Mouse (Mus musculus): ENCODE results near the gene Cul1. TPM values are rescaled to one million over a fixed set of nuclear protein-coding genes. Genes with fewer than 3 reads are reported as not detected.

Cul1 gene
- polyA plus RNA-seq, 1 experiment from 2014 or later: 136 TPM

GRCm38 (mm10) chr6:47454131-47454574 is 955 bp downstream of the Cul1 start:
- no peaks in the 10 kb centered on the region for H3K9me3 ChIP-seq
- H3K27me3 ChIP-seq (ENCODE audit: insufficient read depth, poor library complexity, severe bottlenecking): no peaks in the 10 kb centered on the region
- peaks cover 28% of the 10 kb centered on the region for H3K4me1 ChIP-seq (replicated peaks)
- DNase-seq (ENCODE audit: low spot score): peak; percentile 79
- peak overlapping the region; percentile 93 for H3K4me3 ChIP-seq
- H3K36me3 ChIP-seq: peaks cover 5% of the 10 kb centered on the region; the same call in 1 of the 2 replicates
- under 1% methylated on average over 70 of the region's 72 CpGs for WGBS
- peak overlapping the region; percentile 100 for H3K27ac ChIP-seq

- Histone ChIP-seq H3K27me3 (ENCODE audit: insufficient read depth, poor library complexity, severe bottlenecking) (no peaks in the 10 kb centered on the region), H3K4me3 (peak overlapping the region; percentile 93), H3K36me3 (peaks cover 5% of the 10 kb centered on the region; the same call in 1 of the 2 replicates), H3K27ac (peak overlapping the region; percentile 100), H3K4me1 (replicated peaks) (peaks cover 28% of the 10 kb centered on the region), H3K9me3 (no peaks in the 10 kb centered on the region)
- DNase-seq (ENCODE audit: low spot score): peak; percentile 77
- under 1% methylated on average over 77 of the region's 79 CpGs for WGBS
Measured at GRCm38 (mm10) chr6:47454575-47455571, 1.7 kb downstream of the Cul1 start.

DNA sequence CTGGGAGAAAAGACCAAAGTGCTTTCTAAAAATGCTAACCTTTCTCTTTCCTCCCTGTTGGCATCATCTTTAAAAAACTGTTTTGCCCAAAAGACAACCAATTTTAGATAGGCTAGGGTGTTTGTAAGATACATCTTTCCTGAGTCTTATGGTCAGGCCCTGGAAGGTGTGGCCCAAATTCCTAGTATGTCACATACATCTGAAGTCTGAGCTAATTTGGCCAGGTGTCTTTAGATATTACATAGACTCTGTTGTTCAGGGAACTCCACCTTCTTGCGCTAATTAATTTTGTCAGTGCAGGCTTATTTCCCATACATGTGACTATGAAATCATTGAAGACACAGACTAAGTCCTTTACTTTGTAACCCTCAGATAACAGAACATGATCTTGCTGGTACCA is 2.6 kb downstream of the Cul1 start:
- 92% methylated on average over 1 of the region's 1 CpGs for WGBS
- peak overlapping the region; percentile 93 for H3K4me3 ChIP-seq
- H3K27ac ChIP-seq: peak overlapping the region; percentile 100; the same call in 1 of the 2 replicates
- no peak for DNase-seq (ENCODE audit: low spot score)
- no peaks in the 10 kb centered on the region for H3K27me3 ChIP-seq (ENCODE audit: insufficient read depth, poor library complexity, severe bottlenecking)
- H3K4me1 ChIP-seq (replicated peaks): peaks cover 28% of the 10 kb centered on the region
- peaks cover 5% of the 10 kb centered on the region; the same call in 1 of the 2 replicates for H3K36me3 ChIP-seq
- no peaks in the 10 kb centered on the region for H3K9me3 ChIP-seq

GRCm38 (mm10) chr6:47456853-47457252 is 3.7 kb downstream of the Cul1 start:
- no peaks in the 10 kb centered on the region for H3K27me3 ChIP-seq (ENCODE audit: insufficient read depth, poor library complexity, severe bottlenecking)
- H3K9me3 ChIP-seq: no peaks in the 10 kb centered on the region
- DNase-seq (ENCODE audit: low spot score): no peak
- peaks cover 12% of the 10 kb centered on the region for H3K36me3 ChIP-seq
- no peak overlapping the region for H3K4me3 ChIP-seq
- no peak overlapping the region for H3K27ac ChIP-seq
- H3K4me1 ChIP-seq (replicated peaks): peaks cover 28% of the 10 kb centered on the region
- WGBS: 90% methylated on average over 2 of the region's 2 CpGs

DNA sequence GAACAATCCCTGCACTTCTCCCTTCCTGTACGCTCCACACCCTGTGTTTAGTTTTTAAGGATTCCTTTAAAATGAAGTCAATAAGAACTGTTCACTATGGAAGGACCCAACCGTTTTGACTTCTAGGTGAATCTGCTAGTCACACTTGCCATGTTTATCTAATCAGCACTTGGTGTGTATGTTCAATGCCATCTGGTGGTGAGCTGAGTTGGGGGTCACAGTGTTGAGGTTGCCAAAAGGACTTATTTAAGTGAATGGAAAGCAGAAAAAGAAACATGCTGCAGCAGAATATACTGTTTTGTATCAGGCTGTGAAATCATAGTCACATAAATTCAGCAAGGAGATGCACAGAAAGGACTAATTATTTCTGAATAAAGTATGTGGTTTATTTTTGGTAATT is 12.2 kb downstream of the Cul1 start:
- H3K27ac ChIP-seq: no peak overlapping the region
- no peaks in the 10 kb centered on the region for H3K4me1 ChIP-seq (replicated peaks)
- H3K4me3 ChIP-seq: no peak overlapping the region
- H3K9me3 ChIP-seq: peaks cover 9% of the 10 kb centered on the region
- DNase-seq (ENCODE audit: low spot score): no peak
- no peaks in the 10 kb centered on the region for H3K27me3 ChIP-seq (ENCODE audit: insufficient read depth, poor library complexity, severe bottlenecking)
- peaks cover 40% of the 10 kb centered on the region for H3K36me3 ChIP-seq
- WGBS: 84% methylated on average over 2 of the region's 2 CpGs

- WGBS: 97% methylated on average over 2 of the region's 2 CpGs
- Histone ChIP-seq H3K4me1 (replicated peaks) (no peaks in the 10 kb centered on the region), H3K9me3 (peaks cover 9% of the 10 kb centered on the region), H3K36me3 (peaks cover 34% of the 10 kb centered on the region), H3K27me3 (ENCODE audit: insufficient read depth, poor library complexity, severe bottlenecking) (no peaks in the 10 kb centered on the region), H3K27ac (no peak overlapping the region), H3K4me3 (no peak overlapping the region)
- no peak for DNase-seq (ENCODE audit: low spot score)
Measured at GRCm38 (mm10) chr6:47466488-47466887, 13.3 kb downstream of the Cul1 start.

DNA sequence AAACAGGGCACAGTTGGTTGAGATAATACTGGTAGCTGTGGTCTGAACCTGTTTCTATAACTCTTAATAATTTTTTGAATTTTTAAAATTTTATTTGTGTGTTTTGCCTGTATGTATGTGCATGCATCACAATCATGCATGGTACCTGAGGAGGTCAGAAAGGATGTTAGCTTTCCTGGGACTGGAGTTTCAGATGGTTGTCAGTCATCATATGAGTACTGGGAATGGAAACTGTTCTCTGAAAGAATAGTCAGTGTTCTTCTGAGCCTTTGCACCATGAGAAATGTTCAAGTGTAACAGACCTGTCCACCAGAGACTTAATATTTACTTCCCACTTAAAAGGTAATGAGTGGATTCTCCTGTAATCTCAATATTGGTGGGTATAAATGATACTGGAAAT is 13.9 kb downstream of the Cul1 start:
- H3K36me3 ChIP-seq: peaks cover 34% of the 10 kb centered on the region
- peaks cover 9% of the 10 kb centered on the region for H3K9me3 ChIP-seq
- H3K27ac ChIP-seq: no peak overlapping the region
- DNase-seq (ENCODE audit: low spot score): no peak
- no peaks in the 10 kb centered on the region for H3K27me3 ChIP-seq (ENCODE audit: insufficient read depth, poor library complexity, severe bottlenecking)
- no peak overlapping the region for H3K4me3 ChIP-seq
- H3K4me1 ChIP-seq (replicated peaks): no peaks in the 10 kb centered on the region

DNA sequence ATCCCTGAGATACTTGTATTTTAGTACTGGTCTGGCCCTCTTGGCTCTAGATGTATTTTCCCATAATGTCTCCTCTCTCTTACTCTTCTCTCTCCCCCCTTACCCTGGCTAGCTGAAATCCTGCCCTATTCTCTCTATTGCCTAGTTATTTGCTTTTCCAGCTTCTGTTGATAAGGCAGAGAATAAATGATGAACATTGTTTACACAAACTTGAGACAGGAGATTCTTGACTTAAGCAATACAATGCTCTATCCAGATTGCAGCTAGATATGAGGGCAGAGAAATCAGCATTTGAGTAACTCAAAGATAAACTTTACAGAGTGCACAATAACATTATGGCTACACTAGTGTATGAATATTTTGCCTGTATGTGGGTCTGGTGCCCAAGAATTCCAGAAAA is 16.6 kb downstream of the Cul1 start:
- Histone ChIP-seq H3K27ac (no peak overlapping the region), H3K4me1 (replicated peaks) (no peaks in the 10 kb centered on the region), H3K9me3 (peaks cover 20% of the 10 kb centered on the region), H3K27me3 (ENCODE audit: insufficient read depth, poor library complexity, severe bottlenecking) (no peaks in the 10 kb centered on the region), H3K4me3 (no peak overlapping the region), H3K36me3 (peaks cover 56% of the 10 kb centered on the region)
- DNase-seq (ENCODE audit: low spot score): no peak

DNA sequence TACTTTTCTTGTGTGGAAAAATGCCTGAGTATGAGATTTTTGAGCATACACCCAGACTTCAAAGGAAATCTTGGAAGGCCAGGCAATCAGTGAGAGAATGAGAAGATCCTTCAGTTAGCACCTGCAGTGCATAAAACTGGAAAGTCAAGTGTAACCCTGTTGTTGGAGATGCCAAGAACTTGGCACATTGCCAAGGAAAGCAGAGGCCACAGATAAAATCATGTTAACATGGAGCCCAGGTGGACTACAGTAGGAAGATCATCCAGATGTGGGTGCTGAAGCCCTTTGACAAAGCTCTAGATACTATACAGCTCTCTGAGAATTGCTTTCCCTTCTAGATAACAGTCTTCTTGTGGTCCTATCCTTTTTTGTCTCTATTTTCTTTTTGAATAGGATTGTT is 19.2 kb downstream of the Cul1 start:
- Histone ChIP-seq H3K27ac (no peak overlapping the region), H3K36me3 (peaks cover 55% of the 10 kb centered on the region), H3K27me3 (ENCODE audit: insufficient read depth, poor library complexity, severe bottlenecking) (no peaks in the 10 kb centered on the region), H3K9me3 (peaks cover 25% of the 10 kb centered on the region), H3K4me3 (no peak overlapping the region), H3K4me1 (replicated peaks) (no peaks in the 10 kb centered on the region)
- no peak for DNase-seq (ENCODE audit: low spot score)

DNA sequence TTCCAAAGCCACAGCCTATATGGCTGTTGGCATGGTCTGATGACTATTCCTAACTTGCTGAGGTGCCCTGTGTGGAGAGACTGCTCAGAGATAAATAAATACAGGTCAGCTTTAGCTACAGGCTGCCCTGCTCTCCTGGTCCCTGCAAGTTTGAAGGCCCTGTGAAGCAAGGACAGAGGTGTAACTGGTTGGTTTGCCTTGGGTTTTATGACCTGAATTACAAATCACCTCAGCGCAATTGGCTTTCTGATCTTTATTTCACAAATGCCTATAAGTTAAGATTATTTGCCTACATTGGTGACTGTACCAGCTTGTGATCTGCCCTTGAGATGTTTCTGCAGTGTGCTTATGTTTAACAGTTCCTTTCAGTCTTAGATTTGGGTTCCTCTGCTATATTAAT is 28.8 kb downstream of the Cul1 start:
- WGBS: 94% methylated on average over 1 of the region's 1 CpGs
- H3K4me3 ChIP-seq: no peak overlapping the region
- H3K9me3 ChIP-seq: no peaks in the 10 kb centered on the region
- no peaks in the 10 kb centered on the region for H3K27me3 ChIP-seq (ENCODE audit: insufficient read depth, poor library complexity, severe bottlenecking)
- peaks cover 29% of the 10 kb centered on the region for H3K36me3 ChIP-seq
- H3K27ac ChIP-seq: no peak overlapping the region
- H3K4me1 ChIP-seq (replicated peaks): no peaks in the 10 kb centered on the region
- DNase-seq (ENCODE audit: low spot score): no peak

DNA sequence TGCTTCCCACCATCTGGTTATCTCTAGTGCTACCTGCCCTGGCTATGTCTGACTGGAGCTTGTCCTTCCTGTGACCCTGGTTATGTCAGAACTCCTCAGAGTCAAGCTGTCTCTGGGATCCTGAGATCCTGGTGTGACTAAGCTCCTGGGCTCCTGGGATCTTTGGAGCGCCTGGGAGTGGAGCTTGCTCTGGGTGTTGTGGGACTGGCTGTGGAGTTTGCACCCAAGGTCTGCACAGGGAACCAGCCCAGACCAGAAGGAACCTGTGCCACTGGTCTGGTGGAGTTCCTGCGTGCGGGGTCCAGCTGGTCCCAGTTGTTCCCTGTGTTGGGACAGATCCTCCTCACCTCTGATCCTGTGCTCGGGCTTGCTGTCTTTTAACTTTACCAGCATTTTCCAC is 41.4 kb downstream of the Cul1 start:
- no peak for DNase-seq (ENCODE audit: low spot score)
- H3K27ac ChIP-seq: no peak overlapping the region
- no peak overlapping the region for H3K4me3 ChIP-seq
- WGBS: 93% methylated on average over 4 of the region's 4 CpGs
- H3K36me3 ChIP-seq: peaks cover 28% of the 10 kb centered on the region; the same call in 1 of the 2 replicates
- no peaks in the 10 kb centered on the region for H3K9me3 ChIP-seq
- H3K27me3 ChIP-seq (ENCODE audit: insufficient read depth, poor library complexity, severe bottlenecking): no peaks in the 10 kb centered on the region
- no peaks in the 10 kb centered on the region for H3K4me1 ChIP-seq (replicated peaks)

DNA sequence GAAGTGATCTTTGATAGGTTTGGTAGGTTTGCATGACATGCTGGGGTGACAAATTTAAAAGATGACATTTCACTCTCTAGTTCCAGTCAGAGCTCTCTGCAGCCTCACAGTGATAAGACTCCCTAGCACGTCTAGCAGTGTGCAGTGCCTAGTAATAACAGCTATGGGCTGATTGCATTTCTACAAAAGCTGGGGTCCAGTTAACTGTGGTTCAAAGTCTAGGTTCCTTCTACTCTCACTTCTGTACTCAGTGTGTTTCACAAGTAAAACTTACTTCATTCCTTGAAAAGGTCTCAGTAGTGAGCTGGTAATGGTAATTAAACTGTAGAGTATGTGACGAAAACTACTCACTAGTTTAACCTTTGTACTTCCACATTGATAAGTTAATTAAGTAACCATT is 66.8 kb downstream of the Cul1 start:
- H3K4me1 ChIP-seq (replicated peaks): no peaks in the 10 kb centered on the region
- no peak overlapping the region for H3K27ac ChIP-seq
- H3K4me3 ChIP-seq: no peak overlapping the region
- no peak for DNase-seq (ENCODE audit: low spot score)
- peaks cover 100% of the 10 kb centered on the region for H3K36me3 ChIP-seq
- no peaks in the 10 kb centered on the region for H3K27me3 ChIP-seq (ENCODE audit: insufficient read depth, poor library complexity, severe bottlenecking)
- no peaks in the 10 kb centered on the region for H3K9me3 ChIP-seq
- WGBS: 95% methylated on average over 2 of the region's 2 CpGs

DNA sequence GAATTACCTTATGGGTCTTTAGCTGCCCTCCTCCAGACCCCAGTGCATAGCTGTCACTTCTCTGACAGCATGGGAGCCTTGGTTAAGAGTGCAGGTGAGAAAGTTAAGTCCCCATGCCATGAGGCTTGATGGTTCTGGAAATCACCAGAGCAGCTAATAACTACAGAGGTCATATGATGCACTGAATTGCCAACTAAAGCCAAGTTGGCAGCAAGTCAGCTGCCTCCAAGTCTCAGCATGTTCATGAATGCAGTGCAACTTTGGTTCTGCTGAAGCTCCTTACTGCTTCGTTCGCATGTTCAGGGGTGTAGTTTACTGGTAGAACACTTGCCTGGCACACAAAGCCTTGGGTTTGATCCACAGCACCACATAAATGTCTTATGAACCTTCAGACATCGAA is 69.2 kb downstream of the Cul1 start:
- DNase-seq (ENCODE audit: low spot score): no peak
- Histone ChIP-seq H3K27ac (no peak overlapping the region), H3K4me1 (replicated peaks) (no peaks in the 10 kb centered on the region), H3K27me3 (ENCODE audit: insufficient read depth, poor library complexity, severe bottlenecking) (no peaks in the 10 kb centered on the region), H3K4me3 (no peak overlapping the region), H3K36me3 (peaks cover 100% of the 10 kb centered on the region), H3K9me3 (no peaks in the 10 kb centered on the region)
- WGBS: 95% methylated on average over 3 of the region's 3 CpGs
